Mouse (Mus musculus) brown adipose tissue, adult 24 weeks (tissue): ENCODE results near the gene Sgce. TPM values are rescaled to one million over a fixed set of nuclear protein-coding genes. Genes with fewer than 3 reads are reported as not detected.
"Not testable (repeated sequence)": the region's sequence is repeated elsewhere in the genome, so short reads cannot be mapped to it uniquely, and the experiment has no call there.

Source experiments
- H3K27ac ChIP-seq: fragments of 200-500 bp; replicated peaks from 2 replicates; pipeline ENCODE4 v1.5.1; 2012; ENCODE audit warnings: low read depth, mild to moderate bottlenecking, low read length
- H3K4me1 ChIP-seq: fragments of 200-500 bp; 2 replicates; pipeline ENCODE4 v1.6.1; 2012; ENCODE audit warnings: low read length, mixed read lengths; ENCODE audit not compliant: control insufficient read depth, insufficient read depth, insufficient read length
- H3K4me3 ChIP-seq: fragments of 200-500 bp; 2 replicates; pipeline ENCODE4 v1.5.1; 2012; ENCODE audit warnings: low read depth, mild to moderate bottlenecking, low read length, moderate library complexity; ENCODE audit not compliant: insufficient read depth
- polyA plus RNA-seq: library from polyadenylated mRNA; stranded (reverse); fragments of >200 nt; gene quantifications from 2 replicates; pipeline ENCODE4 v1.2.4, GENCODE M21; 2012; ENCODE audit not compliant: missing spikeins, insufficient read depth, insufficient read length

Gene Sgce
- polyA plus RNA-seq = 39.0 and 41.2 TPM in 2 replicates

DNA sequence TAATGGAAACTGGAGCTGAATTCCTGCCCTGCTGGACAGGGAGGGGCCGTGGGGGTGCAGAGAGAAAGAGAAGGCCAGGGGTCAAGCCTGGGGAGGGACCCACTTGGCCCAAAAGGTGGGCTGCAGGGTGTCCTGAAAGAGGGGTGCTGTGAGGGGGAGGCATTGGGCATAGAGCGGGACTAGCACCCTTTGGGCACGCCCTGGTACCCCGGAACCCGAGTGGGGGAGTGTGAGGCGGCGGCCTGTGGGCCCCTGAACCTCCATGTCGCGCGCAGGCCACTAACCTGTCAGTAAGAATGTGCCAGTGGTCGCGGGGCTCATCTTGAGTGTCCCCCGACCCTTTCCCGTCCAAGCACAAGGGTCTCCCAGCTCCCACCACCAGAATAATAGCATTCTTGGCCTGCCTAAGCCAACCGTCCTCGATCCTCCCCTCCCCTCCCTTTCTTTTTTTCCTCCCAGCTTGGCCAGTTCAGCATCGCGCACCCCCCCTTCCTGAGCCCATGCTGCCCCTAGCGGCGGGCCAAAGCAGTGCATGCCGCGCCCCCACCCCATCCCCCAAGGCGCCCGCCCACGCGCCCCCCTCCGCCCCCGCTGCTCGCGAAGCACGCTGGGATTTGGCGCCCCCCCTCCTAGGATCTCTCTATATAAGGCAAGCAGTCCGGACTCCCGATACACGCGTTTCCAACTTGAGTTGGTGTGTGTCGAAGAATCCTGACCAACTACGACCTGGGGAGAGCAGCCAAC lies at the start of gene Sgce, which contains the start of gene Peg10:
TSS of gene Sgce (minus strand) at position 512 of the 744 bp plus-strand sequence.
TSS of gene Peg10 (plus strand) at position 611 of the 744 bp plus-strand sequence.
- Histone ChIP-seq H3K4me3 (peak within 1 kb of the TSS; percentile 93), H3K4me1 (no peaks in the 10 kb centered on the region), H3K27ac (peak within 1 kb of the TSS; percentile 67; the same call in 1 of the 2 replicates)

DNA sequence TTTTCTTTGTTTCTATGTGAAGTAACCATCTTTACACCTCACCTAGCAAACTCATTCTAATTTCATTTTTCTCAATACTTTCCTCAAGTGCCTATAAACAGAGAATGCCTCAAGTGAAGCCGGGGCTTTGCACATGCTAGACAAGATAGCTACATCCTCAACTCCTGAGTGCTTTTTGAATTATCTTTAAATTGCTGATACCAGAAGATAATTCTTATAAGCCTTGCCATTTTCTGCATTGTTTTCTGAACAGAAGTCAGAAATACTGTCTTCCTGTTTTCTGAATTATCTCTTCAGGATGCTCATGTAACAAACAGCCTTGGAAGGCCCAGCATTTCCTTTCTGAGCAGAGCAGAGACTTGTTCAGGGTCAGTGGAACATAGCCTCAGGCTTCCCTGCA lies 49.3 kb upstream of the Sgce start:
- no peak overlapping the region for H3K27ac ChIP-seq
- no peaks in the 10 kb centered on the region; the same call in 1 of the 2 replicates for H3K4me1 ChIP-seq
- no peak overlapping the region for H3K4me3 ChIP-seq

DNA sequence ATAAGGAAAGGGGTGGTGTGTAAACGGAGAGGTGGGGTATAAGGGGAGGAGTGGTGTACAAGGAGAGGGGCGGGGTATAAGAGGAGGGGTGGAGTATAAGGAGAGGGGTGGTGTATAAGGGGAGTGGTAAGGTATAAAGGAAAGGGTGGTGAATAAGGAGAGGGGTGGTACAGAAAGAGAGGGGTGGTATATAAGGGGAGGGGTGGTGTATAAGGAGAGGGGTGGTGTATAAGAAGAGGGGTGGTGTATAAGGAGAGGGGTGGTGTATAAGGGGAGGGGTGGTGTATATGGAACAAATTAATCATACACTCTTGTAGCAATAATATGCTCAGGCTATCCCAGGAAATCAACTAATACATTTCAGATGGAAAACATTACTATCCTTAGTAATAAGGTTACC lies 15.2 kb upstream of the Sgce start:
- Histone ChIP-seq H3K27ac (no peak overlapping the region), H3K4me3 (no peak overlapping the region), H3K4me1 (no peaks in the 10 kb centered on the region)

DNA sequence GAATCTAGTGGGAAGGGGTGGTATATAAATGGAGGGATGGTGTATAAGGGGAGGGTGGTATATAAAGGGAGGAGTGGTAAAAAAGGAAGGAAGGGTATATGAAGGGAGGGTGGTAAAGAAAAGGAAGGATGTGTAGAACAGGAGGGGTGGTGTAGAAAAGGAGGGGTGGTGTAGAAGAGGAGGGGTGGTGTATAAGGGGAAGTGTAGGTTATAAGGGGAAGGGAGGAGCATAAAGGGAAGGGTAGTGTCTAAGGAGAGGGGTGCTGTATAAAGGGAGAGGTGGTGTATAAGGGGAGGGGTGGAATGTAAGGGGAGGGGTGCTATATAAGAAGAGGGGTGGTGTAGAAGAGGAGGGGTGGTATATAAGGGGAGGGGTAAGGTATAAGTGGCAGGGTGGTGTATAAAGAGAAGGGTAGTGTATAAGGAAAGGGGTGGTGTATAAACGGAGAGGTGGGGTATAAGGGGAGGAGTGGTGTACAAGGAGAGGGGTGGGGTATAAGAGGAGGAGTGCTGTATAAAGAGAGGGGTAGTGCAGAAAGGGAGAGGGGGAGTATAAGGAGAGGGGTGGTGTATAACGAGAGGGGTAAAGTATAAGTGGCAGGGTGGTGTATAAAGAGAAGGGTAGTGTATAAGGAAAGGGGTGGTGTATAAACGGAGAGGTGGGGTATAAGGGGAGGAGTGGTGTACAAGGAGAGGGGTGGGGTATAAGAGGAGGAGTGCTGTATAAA lies 14.6 kb upstream of the Sgce start:
- H3K4me3 ChIP-seq, H3K4me1 ChIP-seq, H3K27ac ChIP-seq: not testable (repeated sequence)

DNA sequence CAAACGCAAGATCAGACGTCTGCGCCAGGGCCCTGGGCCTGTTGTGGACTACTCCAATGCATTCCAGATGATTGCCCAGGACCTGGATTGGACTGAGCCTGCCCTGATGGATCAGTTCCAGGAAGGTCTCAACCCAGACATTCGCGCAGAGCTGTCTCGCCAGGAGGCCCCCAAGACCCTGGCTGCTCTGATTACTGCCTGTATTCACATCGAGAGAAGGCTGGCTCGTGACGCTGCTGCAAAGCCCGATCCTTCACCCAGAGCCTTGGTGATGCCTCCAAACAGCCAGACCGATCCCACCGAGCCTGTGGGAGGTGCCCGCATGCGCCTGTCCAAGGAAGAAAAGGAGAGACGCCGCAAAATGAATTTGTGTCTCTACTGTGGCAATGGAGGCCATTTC lies 7.9 kb upstream of the Sgce start:
- Histone ChIP-seq H3K4me1 (no peaks in the 10 kb centered on the region), H3K27ac (no peak overlapping the region), H3K4me3 (no peak overlapping the region)

DNA sequence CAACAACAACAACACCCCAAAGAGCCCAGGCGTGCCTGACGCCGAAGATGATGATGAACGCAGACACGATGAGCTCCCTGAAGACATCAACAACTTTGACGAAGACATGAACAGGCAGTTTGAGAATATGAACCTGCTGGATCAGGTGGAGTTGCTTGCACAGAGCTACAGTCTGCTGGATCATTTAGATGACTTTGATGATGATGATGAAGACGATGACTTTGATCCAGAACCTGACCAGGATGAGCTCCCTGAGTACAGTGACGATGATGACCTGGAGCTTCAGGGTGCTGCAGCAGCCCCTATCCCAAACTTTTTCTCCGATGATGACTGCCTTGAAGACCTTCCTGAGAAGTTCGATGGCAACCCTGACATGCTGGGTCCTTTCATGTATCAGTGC lies 7.3 kb upstream of the Sgce start:
- Histone ChIP-seq H3K4me3 (no peak overlapping the region), H3K27ac (no peak overlapping the region), H3K4me1 (no peaks in the 10 kb centered on the region)

DNA sequence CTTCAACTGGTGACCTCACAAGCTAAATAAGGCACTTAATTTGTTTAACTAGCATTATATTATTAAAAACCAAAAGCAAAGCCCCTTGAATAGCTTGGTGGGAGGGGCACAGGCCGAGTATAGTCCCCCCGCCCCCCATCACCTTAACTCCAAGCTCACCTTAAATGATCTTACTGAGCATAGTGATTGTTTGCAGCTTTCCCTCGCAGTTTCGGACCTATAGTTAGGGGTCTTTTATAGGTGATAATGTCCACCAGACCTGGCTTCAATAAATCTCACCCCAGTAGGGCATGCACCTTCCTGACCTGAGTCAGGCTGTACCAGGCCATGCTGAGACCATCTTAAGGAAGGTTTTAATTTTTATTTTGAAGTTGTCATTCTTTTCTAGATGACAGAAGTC lies 4.3 kb upstream of the Sgce start:
- Histone ChIP-seq H3K4me3 (no peak overlapping the region), H3K27ac (no peak overlapping the region), H3K4me1 (no peaks in the 10 kb centered on the region)

DNA sequence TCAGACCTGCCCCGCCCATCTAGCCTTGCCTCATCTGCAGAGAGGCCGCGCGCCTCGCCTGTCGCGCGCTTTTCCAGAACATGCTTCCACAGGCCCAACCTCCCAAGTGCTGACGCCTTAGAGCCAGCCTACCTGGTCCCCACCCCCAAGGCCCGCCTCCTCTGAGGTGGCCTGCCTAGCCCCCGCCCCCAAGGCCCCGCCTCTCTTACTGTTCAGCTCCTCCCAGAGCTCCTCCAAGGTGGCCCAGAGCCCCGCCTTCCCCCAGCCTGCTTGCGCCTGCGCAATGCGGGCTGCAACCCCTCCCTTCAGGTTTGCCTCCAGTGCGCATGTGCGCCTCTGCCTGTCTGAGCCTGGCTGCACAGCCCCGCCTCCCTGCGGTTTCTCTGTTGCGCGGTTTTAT lies 2.1 kb upstream of the Sgce start:
- no peak overlapping the region for H3K27ac ChIP-seq
- no peak overlapping the region for H3K4me3 ChIP-seq
- no peaks in the 10 kb centered on the region for H3K4me1 ChIP-seq

DNA sequence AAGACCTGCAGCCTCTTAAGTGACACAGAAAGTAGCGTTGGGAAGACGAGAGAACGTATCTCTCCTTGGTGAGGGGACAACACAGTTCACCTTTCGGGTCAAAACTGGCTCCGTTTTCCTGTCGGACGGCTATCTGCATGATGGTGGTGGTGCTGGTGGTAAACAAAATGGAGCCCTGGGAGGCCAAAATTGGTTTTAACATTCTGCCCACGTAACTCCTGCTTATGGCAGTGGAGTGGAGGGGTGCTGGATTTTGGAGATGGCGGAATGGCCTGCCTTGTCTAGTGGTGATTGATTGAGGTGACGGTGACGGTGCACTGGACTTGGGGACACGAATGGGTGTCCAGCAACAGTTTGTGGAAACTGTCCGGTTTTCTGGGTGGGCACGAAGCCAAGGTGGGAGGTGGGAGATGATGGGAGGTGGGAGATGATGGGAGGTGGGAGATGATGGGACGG lies 1.5 kb upstream of the Sgce start:
- Histone ChIP-seq H3K4me1 (no peaks in the 10 kb centered on the region), H3K4me3 (peak overlapping the region; percentile 56), H3K27ac (no peak overlapping the region)

DNA sequence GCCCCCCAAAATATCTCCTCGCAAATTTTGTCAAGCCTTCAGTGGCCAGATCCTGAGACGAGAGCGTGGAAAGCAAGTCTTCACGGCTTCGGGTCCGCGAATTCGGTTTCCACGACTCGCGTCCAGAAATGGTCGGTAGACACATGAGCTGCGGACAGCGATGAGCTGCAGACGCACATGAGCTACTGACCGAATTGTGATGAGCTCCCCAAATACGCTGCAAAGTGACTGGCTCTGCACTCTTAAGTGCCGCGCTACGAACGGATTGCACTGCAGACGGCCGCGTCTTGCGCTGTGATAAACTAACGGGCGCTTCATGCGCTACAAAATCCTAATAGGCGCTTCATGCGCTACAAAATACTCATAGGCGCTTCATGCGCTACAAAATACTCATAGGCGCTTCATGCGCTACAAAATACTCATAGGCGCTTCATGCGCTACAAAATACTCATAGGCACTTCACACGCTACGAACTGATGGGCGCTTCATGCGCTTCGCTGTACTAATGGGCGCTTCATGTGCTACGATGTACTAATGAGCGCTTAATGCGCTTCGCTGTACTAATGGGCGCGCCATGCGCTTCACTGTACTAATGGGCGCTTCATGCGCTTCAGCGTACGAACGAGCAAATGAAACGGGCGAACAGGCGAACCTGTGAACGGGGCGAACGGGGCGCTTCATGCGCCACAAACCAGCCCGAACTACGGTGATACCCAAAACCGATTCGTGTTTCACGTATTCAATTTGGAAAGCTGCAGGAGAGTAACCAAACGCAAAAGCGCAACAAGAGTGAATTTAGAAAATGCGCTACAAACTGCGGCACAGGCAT lies 884 bp upstream of the Sgce start:
- Histone ChIP-seq H3K4me1 (no peaks in the 10 kb centered on the region), H3K4me3 (peak overlapping the region; percentile 56), H3K27ac (no peak overlapping the region)

DNA sequence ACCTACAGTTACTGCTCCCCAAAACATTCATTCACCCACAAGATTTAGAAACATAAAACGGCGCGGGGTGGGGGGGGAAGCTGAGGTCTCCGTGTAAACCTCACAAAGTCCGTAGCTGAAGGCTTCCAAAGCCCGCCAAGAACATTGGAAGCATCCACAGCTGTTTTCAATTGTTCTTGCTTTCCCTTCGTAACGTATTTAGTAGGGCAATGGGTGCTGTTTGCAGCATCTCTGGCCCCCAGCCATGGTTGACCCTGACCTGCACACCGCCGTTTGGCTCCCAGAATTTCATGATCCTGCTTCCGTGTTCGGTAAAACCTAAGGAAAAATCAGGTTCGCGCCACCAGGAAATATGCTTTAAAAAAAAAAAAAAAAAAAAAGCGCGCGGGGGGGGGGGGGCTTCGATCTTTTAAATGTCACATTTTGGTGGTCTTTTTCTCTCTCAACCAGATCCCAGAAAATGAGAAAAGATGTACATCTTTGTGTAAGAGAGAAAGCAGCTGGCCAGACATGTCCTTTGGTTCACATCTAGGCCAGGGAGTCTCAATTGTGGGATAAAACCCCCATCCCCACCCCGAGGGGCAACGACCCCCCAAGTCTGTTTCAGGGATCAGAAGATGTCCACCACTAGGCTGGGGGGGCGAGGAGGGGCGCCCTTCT lies 841 bp downstream of the Sgce start:
- peak overlapping the region; percentile 67; the same call in 1 of the 2 replicates for H3K27ac ChIP-seq
- no peaks in the 10 kb centered on the region for H3K4me1 ChIP-seq
- peak overlapping the region; percentile 93 for H3K4me3 ChIP-seq

DNA sequence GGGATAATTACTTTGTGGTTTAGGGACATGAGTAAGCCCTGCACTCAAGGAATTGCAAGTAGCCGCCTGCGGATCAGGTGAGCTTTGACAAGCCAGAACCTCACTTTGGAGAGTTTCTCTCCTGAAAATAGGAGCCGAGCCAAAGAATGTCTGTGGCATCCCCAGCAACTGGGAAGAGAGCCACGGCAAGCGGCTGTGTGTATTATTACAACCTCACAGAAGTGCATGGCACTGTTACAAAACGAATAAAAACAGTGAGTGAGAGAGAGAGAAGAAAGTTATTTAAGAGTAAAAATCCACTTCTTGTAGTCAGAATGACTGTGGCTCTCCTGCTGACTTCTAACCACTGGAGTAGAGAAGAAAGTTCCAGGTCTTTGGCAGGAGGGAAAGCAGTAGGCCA lies 6.5 kb downstream of the Sgce start:
- Histone ChIP-seq H3K27ac (no peak overlapping the region), H3K4me3 (no peak overlapping the region), H3K4me1 (no peaks in the 10 kb centered on the region)

DNA sequence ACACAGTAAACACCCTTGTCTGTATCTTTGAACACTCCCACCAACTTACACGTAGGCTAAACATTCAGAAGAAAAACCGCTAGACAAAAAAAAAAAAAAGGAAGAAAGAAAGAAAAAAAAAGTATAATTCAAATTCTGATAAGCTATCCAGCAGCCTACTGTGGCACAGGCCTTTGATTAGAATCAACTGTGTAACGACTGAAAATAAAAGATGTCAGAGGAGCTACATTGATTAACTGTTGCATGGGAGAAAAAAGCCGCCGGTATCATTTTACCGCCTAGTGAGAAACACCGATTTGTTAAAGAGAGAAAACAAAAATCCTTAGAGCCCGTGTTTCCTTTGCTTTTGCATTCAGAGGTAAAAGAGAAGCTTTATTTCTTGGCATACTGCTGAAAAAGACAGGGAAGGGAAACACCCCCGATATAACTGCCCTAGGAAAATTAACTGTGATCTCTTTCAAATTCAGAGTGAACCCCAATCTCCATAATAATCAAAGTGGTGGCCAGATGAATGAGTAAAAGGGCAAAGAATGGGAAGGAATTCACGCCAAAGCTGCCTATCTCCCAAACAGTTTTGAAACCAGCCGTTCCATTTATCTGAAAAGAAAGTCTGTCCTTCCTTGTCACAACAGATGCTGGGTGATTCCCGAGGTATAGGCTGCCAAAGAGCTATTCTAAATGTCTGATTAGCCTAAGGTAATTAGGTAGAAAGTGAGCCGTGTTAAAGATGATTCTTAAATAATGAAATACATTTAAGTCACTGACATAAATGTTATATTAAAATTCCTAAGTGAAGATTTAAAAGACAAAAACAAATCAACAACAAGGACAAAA lies 7.3 kb downstream of the Sgce start:
- Histone ChIP-seq H3K4me3 (no peak overlapping the region), H3K27ac (no peak overlapping the region)

DNA sequence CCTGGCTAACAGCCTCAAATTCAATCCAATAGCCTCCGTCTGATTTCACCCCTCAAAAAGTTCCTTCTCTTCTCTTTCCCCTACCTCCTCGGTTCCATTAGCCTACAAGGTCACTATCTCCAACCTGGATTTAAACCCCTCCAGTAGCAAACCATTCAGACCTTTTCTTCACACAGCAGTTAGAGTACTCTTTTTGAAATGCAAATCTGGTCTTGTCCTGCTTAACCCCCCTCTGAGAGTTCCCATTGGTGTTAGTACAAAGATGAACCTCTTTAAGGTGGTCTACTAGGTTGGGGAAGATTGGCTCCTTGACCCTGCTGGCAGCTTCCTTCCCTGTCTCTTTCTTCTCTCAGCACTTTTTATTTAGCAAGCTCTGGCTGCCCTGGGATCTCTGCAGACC lies 8.3 kb downstream of the Sgce start:
- Histone ChIP-seq H3K4me3 (no peak overlapping the region), H3K4me1 (no peaks in the 10 kb centered on the region), H3K27ac (no peak overlapping the region)

More for the DNA sequence above, 7.3 kb downstream of the Sgce start:
- H3K4me1 ChIP-seq = no peaks in the 10 kb centered on the region
